Mouse (Mus musculus): ENCODE measurements around the gene Nrbf2. TPM values are rescaled to one million over a fixed set of nuclear protein-coding genes. Genes with fewer than 3 reads are reported as not detected.
A peak's percentile ranks its signal among the peaks of the same experiment; 100 is the strongest.

Gene Nrbf2
- polyA plus RNA-seq (2015; fragmentation: Nextera tagmentation; extraction: Ambion mirVana), result 38.6 and 39.4 TPM in 2 replicates

DNA sequence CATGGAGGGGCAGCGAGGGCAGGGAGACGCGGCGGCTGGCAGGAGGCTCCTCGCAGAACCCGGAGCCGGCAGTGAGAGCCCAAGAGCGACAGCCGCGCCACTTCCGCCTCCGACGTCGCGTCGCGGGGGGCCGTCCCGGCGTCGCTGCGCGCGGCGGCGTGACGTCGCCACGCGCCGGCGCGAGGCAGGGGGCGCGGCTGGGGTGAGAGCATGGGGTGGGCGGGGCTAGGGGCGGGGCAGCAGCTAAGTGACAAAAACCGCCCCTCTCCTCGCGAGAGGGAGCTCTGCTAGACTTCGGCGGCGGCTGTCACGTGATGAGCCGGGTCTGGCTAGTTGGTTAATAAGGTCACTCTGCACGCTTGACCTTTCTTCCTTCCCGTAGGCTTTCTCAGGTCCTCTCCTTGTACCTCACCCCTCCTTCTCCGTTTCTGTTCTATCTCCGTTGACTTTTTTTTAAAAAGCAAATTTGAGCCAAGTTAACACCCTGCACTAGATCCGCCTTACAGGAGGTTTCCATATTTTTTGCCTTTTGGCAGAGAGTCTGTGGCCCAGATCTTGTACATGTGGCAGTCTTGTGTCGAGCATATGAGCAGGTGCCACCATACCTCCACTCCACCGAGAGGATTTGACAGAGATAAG is at the start of gene Nrbf2:
Gene Nrbf2 (minus strand): TSS at position 130 of the 639 bp plus-strand sequence.
- Histone ChIP-seq H3K27ac (replicated peaks) (peak within 1 kb of the TSS; percentile 84), H3K4me3 (replicated peaks) (peak within 1 kb of the TSS; percentile 97), H3K9me3 (replicated peaks) (no peaks in the 10 kb centered on the region), H3K27me3 (replicated peaks) (no peaks in the 10 kb centered on the region), H3K4me1 (peaks cover 35% of the 10 kb centered on the region), H3K4me2 (peak within 1 kb of the TSS; percentile 89), H3K36me3 (no peaks in the 10 kb centered on the region), H3K9ac (replicated peaks) (peak within 1 kb of the TSS; percentile 89)
- ATAC-seq (ENCODE audit: low FRiP score), result peak; percentile 92
- WGBS, result 4% methylated on average over 45 of the region's 52 CpGs

DNA sequence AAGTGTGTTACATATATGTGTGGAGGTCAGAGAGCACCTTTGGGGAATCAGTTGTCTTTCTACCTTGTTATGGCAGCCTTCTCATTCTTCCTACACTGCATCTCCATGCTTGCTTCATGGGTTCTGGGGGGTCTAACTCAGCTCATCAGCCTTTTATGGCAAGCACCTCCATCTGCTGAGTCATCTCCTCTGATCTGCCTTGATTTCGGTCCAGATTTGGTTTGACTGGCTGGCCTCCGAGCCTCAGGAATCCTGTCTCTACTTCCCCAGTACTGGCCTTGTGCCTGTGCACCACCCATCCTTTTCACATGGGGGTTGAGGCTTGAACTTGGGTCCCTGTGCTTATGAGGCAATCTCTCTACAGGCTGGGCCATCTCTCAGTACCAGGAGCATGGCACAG is 45.5 kb upstream of the Nrbf2 start:
- Histone ChIP-seq H3K27me3 (replicated peaks) (peaks cover 4% of the 10 kb centered on the region; the same call in 1 of the 2 replicates), H3K36me3 (no peaks in the 10 kb centered on the region), H3K4me1 (peaks cover 3% of the 10 kb centered on the region; the same call in 1 of the 2 replicates), H3K4me3 (replicated peaks) (no peak overlapping the region), H3K4me2 (no peak overlapping the region), H3K27ac (replicated peaks) (no peak overlapping the region), H3K9me3 (replicated peaks) (no peaks in the 10 kb centered on the region), H3K9ac (replicated peaks) (no peak overlapping the region)
- WGBS, result 88% methylated on average over 2 of the region's 2 CpGs
- no peak for ATAC-seq (ENCODE audit: low FRiP score)

DNA sequence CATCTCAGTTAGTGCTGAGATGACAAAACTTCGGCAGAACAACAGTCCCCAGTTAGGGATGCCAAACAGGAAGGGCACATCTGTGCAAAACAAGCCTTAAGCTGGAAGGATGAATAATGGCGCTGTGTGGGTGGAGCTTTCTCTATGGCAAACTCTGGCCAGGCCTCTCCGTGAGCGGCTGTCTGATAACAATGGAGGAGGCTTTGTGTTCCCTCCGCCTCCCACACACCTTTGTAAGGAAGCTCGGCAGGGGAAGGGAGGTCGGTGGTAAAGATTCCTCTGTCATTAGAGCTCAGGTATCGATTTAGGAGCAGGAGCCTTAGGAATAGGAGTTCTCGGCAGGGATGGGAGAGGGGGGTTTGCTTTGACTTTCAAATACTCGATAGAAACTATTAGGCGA is 44.6 kb upstream of the Nrbf2 start:
- no peak overlapping the region for H3K4me3 ChIP-seq (replicated peaks)
- ATAC-seq (ENCODE audit: low FRiP score), result no peak
- H3K4me1 ChIP-seq, result peaks cover 3% of the 10 kb centered on the region; the same call in 1 of the 2 replicates
- H3K27me3 ChIP-seq (replicated peaks), result peaks cover 4% of the 10 kb centered on the region; the same call in 1 of the 2 replicates
- H3K9me3 ChIP-seq (replicated peaks), result no peaks in the 10 kb centered on the region
- no peak overlapping the region for H3K4me2 ChIP-seq
- 31% methylated on average over 11 of the region's 11 CpGs for WGBS
- H3K27ac ChIP-seq (replicated peaks), result no peak overlapping the region
- no peaks in the 10 kb centered on the region for H3K36me3 ChIP-seq
- no peak overlapping the region for H3K9ac ChIP-seq (replicated peaks)

DNA sequence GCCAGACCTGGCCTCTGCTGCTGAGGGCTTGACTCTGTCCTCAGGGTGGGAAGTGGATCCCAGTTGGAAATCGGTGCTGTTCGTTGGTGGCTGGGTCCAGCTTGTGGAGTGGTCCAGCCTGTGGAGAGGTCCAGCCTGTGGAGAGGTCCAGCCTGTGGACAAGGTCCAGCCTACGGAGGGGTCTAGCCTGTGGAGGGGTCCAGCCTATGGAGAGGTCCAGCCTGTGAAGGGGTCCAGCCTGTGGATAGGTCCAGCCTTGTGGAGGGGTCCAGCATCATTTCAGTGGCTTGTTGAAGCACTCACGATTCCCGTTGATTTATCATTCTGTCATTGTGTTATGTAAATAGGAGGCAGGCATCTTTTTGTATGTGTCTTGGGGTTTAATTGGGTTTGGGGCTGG is 43.1 kb upstream of the Nrbf2 start:
- 80% methylated on average over 5 of the region's 5 CpGs for WGBS
- H3K36me3 ChIP-seq, result no peaks in the 10 kb centered on the region
- H3K4me3 ChIP-seq (replicated peaks), result no peak overlapping the region
- no peak overlapping the region for H3K9ac ChIP-seq (replicated peaks)
- H3K4me1 ChIP-seq, result peaks cover 3% of the 10 kb centered on the region; the same call in 1 of the 2 replicates
- H3K27ac ChIP-seq (replicated peaks), result no peak overlapping the region
- no peaks in the 10 kb centered on the region for H3K9me3 ChIP-seq (replicated peaks)
- no peak for ATAC-seq (ENCODE audit: low FRiP score)
- no peak overlapping the region for H3K4me2 ChIP-seq
- peaks cover 4% of the 10 kb centered on the region; the same call in 1 of the 2 replicates for H3K27me3 ChIP-seq (replicated peaks)

DNA sequence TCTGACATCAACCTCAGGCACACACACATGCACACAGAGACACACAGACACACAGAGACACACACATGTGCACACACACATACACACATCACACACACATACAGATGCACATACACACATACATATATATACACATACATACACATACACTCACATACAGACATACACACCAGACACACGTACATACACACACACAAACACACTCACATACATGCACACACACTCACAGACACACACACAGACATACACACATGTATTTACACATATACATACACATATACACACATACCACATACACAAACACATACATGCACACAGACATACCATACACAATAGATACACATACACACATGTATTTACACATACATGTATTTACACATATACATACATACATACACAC is 38.9 kb upstream of the Nrbf2 start:
- Histone ChIP-seq H3K9me3 (replicated peaks) (no peaks in the 10 kb centered on the region), H3K4me1 (peaks cover 8% of the 10 kb centered on the region; the same call in 1 of the 2 replicates), H3K9ac (replicated peaks) (no peak overlapping the region), H3K27ac (replicated peaks) (no peak overlapping the region), H3K4me2 (no peak overlapping the region), H3K27me3 (replicated peaks) (peaks cover 14% of the 10 kb centered on the region), H3K4me3 (replicated peaks) (no peak overlapping the region), H3K36me3 (no peaks in the 10 kb centered on the region)
- no peak for ATAC-seq (ENCODE audit: low FRiP score)
- 79% methylated on average over 1 of the region's 1 CpGs for WGBS

DNA sequence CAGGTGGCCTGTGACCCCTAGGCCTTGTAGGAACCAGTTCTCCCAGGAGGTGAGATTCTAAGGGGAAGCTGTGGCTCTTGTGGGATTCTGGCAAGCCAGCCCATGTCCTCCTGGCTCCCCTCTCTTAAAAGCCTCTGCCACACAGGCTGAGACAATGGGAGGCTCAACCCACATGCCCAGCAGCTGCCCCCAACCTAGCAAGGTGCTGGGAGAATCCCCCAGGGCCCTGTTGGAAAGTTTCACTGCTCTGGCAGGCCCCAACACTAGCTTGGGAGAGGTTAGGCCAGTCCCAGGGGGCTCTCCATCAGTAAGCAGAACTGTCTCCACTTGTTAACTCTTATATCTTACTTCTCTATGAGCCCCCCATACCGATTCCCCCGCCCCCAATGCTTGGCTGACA is 36.3 kb upstream of the Nrbf2 start:
- no peak overlapping the region for H3K4me3 ChIP-seq (replicated peaks)
- whole genome bisulfite sequencing, result 88% methylated on average over 2 of the region's 2 CpGs
- H3K27me3 ChIP-seq (replicated peaks), result peaks cover 20% of the 10 kb centered on the region

DNA sequence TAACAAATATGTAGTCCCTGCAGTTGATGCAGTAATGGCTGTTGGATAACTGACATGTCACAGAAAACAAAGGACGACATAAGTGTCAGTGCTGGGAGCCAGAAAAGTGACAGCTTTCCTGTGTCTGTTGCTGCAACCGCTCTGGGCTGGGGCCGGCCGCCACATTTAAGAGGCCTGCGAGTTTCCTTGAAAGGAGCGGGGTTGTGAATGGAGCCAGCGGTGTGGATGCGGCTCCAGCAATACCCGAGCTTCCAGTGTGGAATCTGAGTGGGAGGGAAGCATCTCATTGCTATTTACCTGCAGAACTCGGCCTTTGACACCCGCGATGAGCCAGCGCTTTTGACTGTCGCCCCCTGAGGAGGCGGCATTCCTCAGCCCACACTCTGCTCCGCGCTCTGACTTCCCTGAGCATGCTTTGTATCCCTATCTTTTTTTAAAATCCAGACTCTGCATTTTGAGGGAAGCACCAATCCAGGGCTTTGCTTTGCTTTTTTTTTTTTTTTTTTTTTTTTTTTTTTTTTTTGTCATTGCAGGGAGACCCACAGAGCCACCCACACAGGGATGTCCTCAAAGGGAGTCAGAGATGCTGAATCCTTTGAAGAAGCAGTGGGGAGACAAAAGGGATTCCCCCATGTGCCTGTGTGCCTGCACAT is 35.2 kb upstream of the Nrbf2 start:
- Histone ChIP-seq H3K9ac (replicated peaks) (peak overlapping the region; percentile 36), H3K27ac (replicated peaks) (no peak overlapping the region), H3K27me3 (replicated peaks) (peaks cover 20% of the 10 kb centered on the region), H3K4me3 (replicated peaks) (0 out of 2 replicates have a peak overlapping the region, but pooled peaks have one; percentile 8), H3K4me2 (peak overlapping the region; percentile 42), H3K36me3 (no peaks in the 10 kb centered on the region), H3K4me1 (peaks cover 13% of the 10 kb centered on the region), H3K9me3 (replicated peaks) (no peaks in the 10 kb centered on the region)
- no peak for ATAC-seq (ENCODE audit: low FRiP score)
- WGBS, result 14% methylated on average over 17 of the region's 17 CpGs

More for the DNA sequence above, 36.3 kb upstream of the Nrbf2 start:
- ATAC-seq (ENCODE audit: low FRiP score), result no peak
- Histone ChIP-seq H3K27ac (replicated peaks) (no peak overlapping the region), H3K9me3 (replicated peaks) (no peaks in the 10 kb centered on the region), H3K4me2 (no peak overlapping the region), H3K9ac (replicated peaks) (no peak overlapping the region), H3K36me3 (no peaks in the 10 kb centered on the region), H3K4me1 (peaks cover 14% of the 10 kb centered on the region)

DNA sequence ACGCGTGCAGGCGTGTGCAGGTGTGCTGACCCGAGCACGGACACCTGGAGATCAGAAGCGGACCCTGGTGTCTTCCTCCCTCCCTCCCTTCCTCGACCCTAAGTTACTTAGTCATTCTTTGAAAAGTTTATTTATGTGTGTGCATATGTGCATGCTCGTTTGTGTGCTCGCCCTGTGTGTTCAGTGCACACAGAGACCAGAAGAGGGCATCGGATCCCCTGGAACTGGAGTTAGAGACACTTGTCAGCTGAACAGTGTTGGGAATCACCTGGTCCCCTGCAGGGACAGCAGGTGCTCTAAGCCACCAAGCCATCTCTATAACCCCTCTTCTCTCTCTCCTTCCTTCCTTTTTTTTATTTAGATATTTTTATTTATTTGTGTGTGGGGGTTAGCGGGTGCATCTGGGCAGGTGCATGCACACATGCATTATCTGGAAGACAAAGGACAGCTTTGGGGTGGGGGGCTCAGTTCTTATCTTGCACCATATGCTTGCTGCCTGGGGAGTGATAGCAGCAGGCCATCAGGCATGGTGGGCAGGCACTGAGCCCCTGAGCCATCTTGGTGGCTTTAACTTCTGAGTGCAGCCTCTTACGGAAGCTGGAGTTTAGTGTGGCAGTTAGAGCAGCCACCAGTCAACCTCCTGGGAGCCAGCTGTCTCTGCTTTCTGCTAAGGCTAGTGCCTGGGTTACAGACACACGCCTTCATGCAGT is 34.1 kb upstream of the Nrbf2 start:
- Histone ChIP-seq H3K27me3 (replicated peaks) (peaks cover 20% of the 10 kb centered on the region), H3K9ac (replicated peaks) (no peak overlapping the region), H3K4me3 (replicated peaks) (no peak overlapping the region), H3K27ac (replicated peaks) (no peak overlapping the region), H3K4me1 (peaks cover 13% of the 10 kb centered on the region), H3K36me3 (no peaks in the 10 kb centered on the region), H3K4me2 (no peak overlapping the region), H3K9me3 (replicated peaks) (no peaks in the 10 kb centered on the region)
- ATAC-seq (ENCODE audit: low FRiP score), result no peak
- 71% methylated on average over 13 of the region's 13 CpGs for WGBS

DNA sequence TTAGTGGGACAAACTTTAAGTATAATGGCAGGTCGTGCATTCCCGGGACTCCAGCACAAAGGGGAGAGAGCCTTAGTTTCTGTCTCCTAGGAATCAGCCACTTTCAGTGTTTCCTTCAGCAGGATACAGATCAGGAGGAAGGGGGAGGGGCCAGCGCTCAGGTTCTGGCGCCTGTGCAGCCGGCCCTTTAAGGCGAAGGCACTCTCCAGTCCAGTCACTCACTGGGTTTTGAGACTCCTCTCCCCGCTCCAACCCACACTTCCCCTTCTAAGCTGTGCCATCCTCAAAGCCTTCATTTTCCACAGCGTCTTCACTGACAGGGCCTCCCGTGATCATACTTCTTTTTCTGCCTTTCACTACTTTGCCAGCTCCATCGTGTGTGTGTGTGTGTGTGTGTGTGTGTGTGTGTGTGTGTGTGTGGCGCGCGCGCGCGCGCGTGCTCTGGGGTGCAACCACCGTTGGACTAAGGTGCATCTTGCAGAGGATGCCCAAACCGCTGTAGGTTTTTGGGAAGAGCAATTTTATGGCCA is 32.9 kb upstream of the Nrbf2 start:
- peak overlapping the region; percentile 59 for H3K4me2 ChIP-seq
- H3K36me3 ChIP-seq, result no peaks in the 10 kb centered on the region
- peaks cover 20% of the 10 kb centered on the region for H3K27me3 ChIP-seq (replicated peaks)
- H3K4me1 ChIP-seq, result peaks cover 13% of the 10 kb centered on the region
- H3K9ac ChIP-seq (replicated peaks), result peak overlapping the region; percentile 20; the same call in 1 of the 2 replicates
- WGBS, result 4% methylated on average over 20 of the region's 20 CpGs
- H3K27ac ChIP-seq (replicated peaks), result no peak overlapping the region
- no peaks in the 10 kb centered on the region for H3K9me3 ChIP-seq (replicated peaks)
- no peak for ATAC-seq (ENCODE audit: low FRiP score)
- peak overlapping the region; percentile 28 for H3K4me3 ChIP-seq (replicated peaks)

DNA sequence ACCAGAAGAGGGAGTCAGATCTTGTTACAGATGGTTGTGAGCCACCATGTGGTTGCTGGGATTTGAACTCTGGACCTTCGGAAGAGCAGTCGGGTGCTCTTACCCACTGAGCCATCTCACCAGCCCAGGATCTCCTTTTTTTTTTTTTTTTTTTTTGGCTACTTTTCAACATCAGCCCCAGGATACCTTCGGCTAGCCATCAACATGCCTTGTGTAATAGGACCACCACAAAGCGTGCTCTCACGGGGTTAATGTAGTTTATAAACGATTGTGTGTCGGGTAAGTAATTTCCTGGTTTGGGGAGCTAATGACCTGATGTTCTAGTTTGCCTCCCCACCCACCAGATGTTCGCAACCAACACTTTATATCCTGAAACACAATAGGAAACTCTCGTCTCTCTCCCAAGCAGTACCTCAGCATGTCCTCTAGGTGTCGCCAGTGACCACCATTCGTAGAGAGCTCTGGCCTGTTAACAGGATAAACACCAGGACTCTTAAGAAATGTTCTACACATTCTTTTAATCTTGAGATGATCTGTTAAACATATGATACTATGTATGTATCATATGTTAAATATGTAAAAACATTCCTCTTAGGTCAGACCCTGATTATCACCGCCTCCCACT is 29.8 kb upstream of the Nrbf2 start:
- 15% methylated on average over 12 of the region's 12 CpGs for WGBS
- no peak overlapping the region for H3K9ac ChIP-seq (replicated peaks)
- H3K4me1 ChIP-seq, result peaks cover 11% of the 10 kb centered on the region
- peak overlapping the region; percentile 20; the same call in 1 of the 2 replicates for H3K4me2 ChIP-seq
- H3K9me3 ChIP-seq (replicated peaks), result no peaks in the 10 kb centered on the region
- H3K27me3 ChIP-seq (replicated peaks), result peaks cover 18% of the 10 kb centered on the region
- H3K36me3 ChIP-seq, result no peaks in the 10 kb centered on the region
- ATAC-seq (ENCODE audit: low FRiP score), result peak; percentile 60; the same call in 1 of the 2 replicates
- H3K27ac ChIP-seq (replicated peaks), result no peak overlapping the region
- H3K4me3 ChIP-seq (replicated peaks), result no peak overlapping the region

DNA sequence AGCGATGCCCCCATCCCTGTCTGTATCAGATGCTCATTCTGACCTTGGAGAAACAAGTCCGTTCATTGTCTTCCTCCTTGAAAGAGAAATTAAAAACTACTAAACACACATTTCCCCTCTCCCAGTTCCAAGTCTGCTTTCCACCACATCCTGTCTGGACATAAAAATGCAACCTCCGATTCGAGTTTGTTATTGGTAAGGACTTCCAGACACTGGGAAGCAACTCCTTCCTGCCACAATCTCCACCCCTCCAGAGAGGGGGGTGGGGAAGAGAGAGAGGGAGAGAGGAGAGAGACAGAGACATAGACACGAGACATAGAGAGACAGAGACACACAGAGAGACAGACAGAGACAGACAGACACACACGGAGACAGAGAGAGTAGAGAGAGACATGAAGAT is 27.4 kb upstream of the Nrbf2 start:
- WGBS, result 72% methylated on average over 6 of the region's 6 CpGs
- no peak for ATAC-seq (ENCODE audit: low FRiP score)

More for the DNA sequence above, 27.4 kb upstream of the Nrbf2 start:
- Histone ChIP-seq H3K36me3 (no peaks in the 10 kb centered on the region), H3K4me1 (0 out of 2 replicates have a peak, but pooled peaks cover 3% of the 10 kb centered on the region), H3K27me3 (replicated peaks) (no peaks in the 10 kb centered on the region; the same call in 1 of the 2 replicates), H3K4me2 (no peak overlapping the region), H3K9me3 (replicated peaks) (no peaks in the 10 kb centered on the region), H3K27ac (replicated peaks) (no peak overlapping the region), H3K9ac (replicated peaks) (no peak overlapping the region), H3K4me3 (replicated peaks) (no peak overlapping the region)
